Mouse (Mus musculus): Measurements from ENCODE around the gene Avpr2.

Avpr2 gene

GRCm38 (mm10) chrX:73891551-73892152, at the start of gene Avpr2:
Gene Avpr2 (plus strand): TSS chrX:73892102.
- in situ Hi-C loops (cut with MboI; ENCODE audit: low pct_unique_long_range_greater_than_20kb in 1 of 2, low sequenced_read_pairs in 2 of 2, unreplicated experiment in 1 of 2): no loop called here

GRCm38 (mm10) chrX:73854326-73855086, 37.4 kb upstream of the Avpr2 start:
- in situ Hi-C loops (cut with MboI; ENCODE audit: low pct_unique_long_range_greater_than_20kb in 1 of 2, low sequenced_read_pairs in 2 of 2, unreplicated experiment in 1 of 2): no loop called here

GRCm38 (mm10) chrX:73855087-73855408, 36.9 kb upstream of the Avpr2 start:
- in situ Hi-C loops (cut with MboI; ENCODE audit: low pct_unique_long_range_greater_than_20kb in 1 of 2, low sequenced_read_pairs in 2 of 2, unreplicated experiment in 1 of 2): no loop called here

GRCm38 (mm10) chrX:73864692-73865091, 27.2 kb upstream of the Avpr2 start:
- in situ Hi-C loops (cut with MboI; ENCODE audit: low pct_unique_long_range_greater_than_20kb in 1 of 2, low sequenced_read_pairs in 2 of 2, unreplicated experiment in 1 of 2): no loop called here

GRCm38 (mm10) chrX:73867256-73867655, 24.6 kb upstream of the Avpr2 start:
- in situ Hi-C loops (cut with MboI; ENCODE audit: low pct_unique_long_range_greater_than_20kb in 1 of 2, low sequenced_read_pairs in 2 of 2, unreplicated experiment in 1 of 2): no loop called here

GRCm38 (mm10) chrX:73867852-73868251, 24.1 kb upstream of the Avpr2 start:
- in situ Hi-C loops (cut with MboI; ENCODE audit: low pct_unique_long_range_greater_than_20kb in 1 of 2, low sequenced_read_pairs in 2 of 2, unreplicated experiment in 1 of 2): no loop called here

GRCm38 (mm10) chrX:73869334-73869733, 22.6 kb upstream of the Avpr2 start:
- in situ Hi-C loops (cut with MboI; ENCODE audit: low pct_unique_long_range_greater_than_20kb in 1 of 2, low sequenced_read_pairs in 2 of 2, unreplicated experiment in 1 of 2): no loop called here

GRCm38 (mm10) chrX:73871474-73871873, 20.4 kb upstream of the Avpr2 start:
- in situ Hi-C loops (cut with MboI; ENCODE audit: low pct_unique_long_range_greater_than_20kb in 1 of 2, low sequenced_read_pairs in 2 of 2, unreplicated experiment in 1 of 2): no loop called here

GRCm38 (mm10) chrX:73871956-73872355, 19.9 kb upstream of the Avpr2 start:
- in situ Hi-C loops (cut with MboI; ENCODE audit: low pct_unique_long_range_greater_than_20kb in 1 of 2, low sequenced_read_pairs in 2 of 2, unreplicated experiment in 1 of 2): no loop called here

- in situ Hi-C loops (cut with MboI; ENCODE audit: low pct_unique_long_range_greater_than_20kb in 1 of 2, low sequenced_read_pairs in 2 of 2, unreplicated experiment in 1 of 2): no loop called here
Measured at GRCm38 (mm10) chrX:73875881-73876280, 16.0 kb upstream of the Avpr2 start.

- in situ Hi-C loops (cut with MboI; ENCODE audit: low pct_unique_long_range_greater_than_20kb in 1 of 2, low sequenced_read_pairs in 2 of 2, unreplicated experiment in 1 of 2): no loop called here
Measured at GRCm38 (mm10) chrX:73877014-73877413, 14.9 kb upstream of the Avpr2 start.

GRCm38 (mm10) chrX:73880194-73881035, 11.5 kb upstream of the Avpr2 start:
- in situ Hi-C loops (cut with MboI; ENCODE audit: low pct_unique_long_range_greater_than_20kb in 1 of 2, low sequenced_read_pairs in 2 of 2, unreplicated experiment in 1 of 2): no loop called here

- in situ Hi-C loops (cut with MboI; ENCODE audit: low pct_unique_long_range_greater_than_20kb in 1 of 2, low sequenced_read_pairs in 2 of 2, unreplicated experiment in 1 of 2): no loop called here
Measured at GRCm38 (mm10) chrX:73881036-73881427, 10.9 kb upstream of the Avpr2 start.

- in situ Hi-C loops (cut with MboI; ENCODE audit: low pct_unique_long_range_greater_than_20kb in 1 of 2, low sequenced_read_pairs in 2 of 2, unreplicated experiment in 1 of 2): no loop called here
Measured at GRCm38 (mm10) chrX:73881463-73881862, 10.4 kb upstream of the Avpr2 start.

- in situ Hi-C loops (cut with MboI; ENCODE audit: low pct_unique_long_range_greater_than_20kb in 1 of 2, low sequenced_read_pairs in 2 of 2, unreplicated experiment in 1 of 2): no loop called here
Measured at GRCm38 (mm10) chrX:73892833-73893232, 931 bp downstream of the Avpr2 start.

GRCm38 (mm10) chrX:73895719-73896118, 3.8 kb downstream of the Avpr2 start, which contains the start of gene L1cam:
Gene L1cam (minus strand): TSS chrX:73896105.
- in situ Hi-C loops (cut with MboI; ENCODE audit: low pct_unique_long_range_greater_than_20kb in 1 of 2, low sequenced_read_pairs in 2 of 2, unreplicated experiment in 1 of 2): no loop called here

- in situ Hi-C loops (cut with MboI; ENCODE audit: low pct_unique_long_range_greater_than_20kb in 1 of 2, low sequenced_read_pairs in 2 of 2, unreplicated experiment in 1 of 2): no loop called here
Measured at GRCm38 (mm10) chrX:73897959-73898358, 6.1 kb downstream of the Avpr2 start.

- in situ Hi-C loops (cut with MboI; ENCODE audit: low pct_unique_long_range_greater_than_20kb in 1 of 2, low sequenced_read_pairs in 2 of 2, unreplicated experiment in 1 of 2): no loop called here
Measured at GRCm38 (mm10) chrX:73910049-73910448, 18.1 kb downstream of the Avpr2 start.

GRCm38 (mm10) chrX:73910451-73910850, 18.5 kb downstream of the Avpr2 start:
- in situ Hi-C loops (cut with MboI; ENCODE audit: low pct_unique_long_range_greater_than_20kb in 1 of 2, low sequenced_read_pairs in 2 of 2, unreplicated experiment in 1 of 2): no loop called here

All from mouse embryonic stem cell (cell line).